Mouse (Mus musculus) embryonic facial prominence, embryonic 15.5 days (tissue): ENCODE data around the gene Rpap2. TPM values are rescaled to one million over a fixed set of nuclear protein-coding genes. Genes with fewer than 3 reads are reported as not detected.

ENCODE experiments used
- ATAC-seq: fragments of 200-750 bp; cut with Nextera tagmentation; 2 replicates; pipeline ENCODE4 v1.8.0; 2017; ENCODE audit warnings: low read depth, moderate TSS enrichment; ENCODE audit not compliant: insufficient number of reproducible peaks, low FRiP score, low TSS enrichment
- H3K27ac ChIP-seq: fragments of 300-500 bp; sonication (generic); replicated peaks from 2 replicates; pipeline ENCODE4 v1.5.1; 2015; ENCODE audit warnings: mild to moderate bottlenecking, inconsistent platforms
- H3K27me3 ChIP-seq: fragments of 300-500 bp; sonication (generic); 2 replicates; pipeline ENCODE4 v1.6.1; 2015; ENCODE audit warnings: inconsistent platforms
- H3K36me3 ChIP-seq: fragments of 300-500 bp; sonication (generic); 2 replicates; pipeline ENCODE4 v1.6.1; 2015; ENCODE audit warnings: mild to moderate bottlenecking, inconsistent platforms
- H3K4me1 ChIP-seq: fragments of 300-500 bp; sonication (generic); 2 replicates; pipeline ENCODE4 v1.6.1; 2015; ENCODE audit warnings: inconsistent platforms
- H3K4me2 ChIP-seq: fragments of 300-500 bp; sonication (generic); replicated peaks from 2 replicates; pipeline ENCODE4 v1.6.1; 2015; ENCODE audit warnings: mild to moderate bottlenecking, inconsistent platforms
- H3K4me3 ChIP-seq: fragments of 300-500 bp; sonication (generic); replicated peaks from 2 replicates; pipeline ENCODE4 v1.5.1; 2015; ENCODE audit warnings: mild to moderate bottlenecking, inconsistent platforms
- H3K9ac ChIP-seq: fragments of 300-500 bp; sonication (generic); 2 replicates; pipeline ENCODE4 v1.6.1; 2015; ENCODE audit warnings: inconsistent platforms
- H3K9me3 ChIP-seq: fragments of 300-500 bp; sonication (generic); replicated peaks from 2 replicates; pipeline ENCODE4 v1.6.1; 2016; ENCODE audit warnings: inconsistent platforms
- WGBS: fragments of 180-500 bp; shearing (Covaris S2); methylation state at CpG from one replicate; pipeline ENCODE4 v1.1.7; 2015; 5-methylcytosine and 5-hydroxymethylcytosine counted together
- polyA plus RNA-seq: library from polyadenylated mRNA; unstranded; fragments of >200 nt; fragmentation: Nextera tagmentation; extraction: Ambion mirVana; gene quantifications from 2 replicates; pipeline ENCODE4 v1.2.1, GENCODE M21; 2015

Rpap2 gene
- polyA plus RNA-seq, 1 experiment from 2014 or later = 17.0 TPM

GRCm38 (mm10) chr5:107638366-107638765 lies 41.2 kb downstream of the Rpap2 start:
- H3K27me3 ChIP-seq = no peaks in the 10 kb centered on the region
- no peak overlapping the region for H3K4me3 ChIP-seq
- ATAC-seq = no peak
- 89% methylated on average over 8 of the region's 8 CpGs for WGBS
- no peak overlapping the region for H3K9ac ChIP-seq
- no peaks in the 10 kb centered on the region for H3K9me3 ChIP-seq
- no peak overlapping the region for H3K4me2 ChIP-seq
- H3K27ac ChIP-seq = no peak overlapping the region
- H3K4me1 ChIP-seq = no peaks in the 10 kb centered on the region
- peaks cover 17% of the 10 kb centered on the region; the same call in 1 of the 2 replicates for H3K36me3 ChIP-seq

DNA sequence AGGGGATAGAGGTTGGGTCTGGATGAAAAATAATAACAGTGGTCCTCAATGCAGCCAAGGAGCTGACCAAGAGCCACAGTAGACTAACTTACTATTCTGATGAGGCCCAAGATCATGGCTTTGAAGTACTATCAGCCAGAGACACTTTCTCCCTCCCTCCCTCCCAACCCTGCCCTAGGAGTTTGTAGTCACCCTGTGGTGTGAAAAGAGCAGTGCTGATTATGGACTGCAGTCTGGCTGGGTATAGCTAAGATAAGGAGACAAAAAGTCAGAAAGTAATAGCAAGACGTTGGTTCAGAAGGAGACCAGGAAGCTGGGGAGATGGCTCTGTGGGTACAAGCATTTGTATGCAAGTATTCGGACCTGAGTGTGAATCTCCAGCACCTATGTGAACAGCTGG lies 47.4 kb downstream of the Rpap2 start:
- no peaks in the 10 kb centered on the region for H3K4me1 ChIP-seq
- no peak overlapping the region for H3K4me2 ChIP-seq
- no peaks in the 10 kb centered on the region for H3K27me3 ChIP-seq
- no peaks in the 10 kb centered on the region for H3K9me3 ChIP-seq
- no peak overlapping the region for H3K9ac ChIP-seq
- no peak overlapping the region for H3K4me3 ChIP-seq
- peaks cover 15% of the 10 kb centered on the region for H3K36me3 ChIP-seq
- ATAC-seq = no peak
- H3K27ac ChIP-seq = no peak overlapping the region
- 83% methylated on average over 2 of the region's 2 CpGs for WGBS

DNA sequence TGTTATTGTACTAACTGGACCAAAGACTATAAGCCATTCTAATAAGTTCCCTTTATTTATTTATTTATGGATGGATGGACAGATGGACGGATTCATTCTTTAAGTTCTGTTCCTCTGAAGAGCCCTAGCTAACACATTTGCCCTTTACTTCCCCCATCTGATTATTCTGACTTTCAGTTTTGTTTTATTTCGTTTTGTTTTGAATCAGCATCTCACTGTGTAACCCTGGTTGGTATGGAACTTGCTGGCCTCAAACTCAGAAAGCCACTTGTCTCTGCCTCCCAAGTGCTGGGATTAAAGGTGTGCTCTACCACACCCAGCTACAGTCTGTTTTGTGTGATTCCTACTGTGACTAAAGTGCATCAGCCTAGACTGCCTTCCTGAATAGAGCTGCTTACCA lies 48.8 kb downstream of the Rpap2 start:
- no peaks in the 10 kb centered on the region for H3K4me1 ChIP-seq
- no peaks in the 10 kb centered on the region for H3K9me3 ChIP-seq
- no peaks in the 10 kb centered on the region for H3K27me3 ChIP-seq
- no peak overlapping the region for H3K27ac ChIP-seq
- no peak overlapping the region for H3K4me3 ChIP-seq
- ATAC-seq = no peak
- peaks cover 15% of the 10 kb centered on the region for H3K36me3 ChIP-seq
- H3K9ac ChIP-seq = no peak overlapping the region
- no peak overlapping the region for H3K4me2 ChIP-seq
- 83% methylated on average over 2 of the region's 2 CpGs for WGBS

- WGBS = 82% methylated on average over 4 of the region's 4 CpGs
- H3K4me3 ChIP-seq = no peak overlapping the region
These were observed 50.4 kb downstream of the Rpap2 start for GRCm38 (mm10) chr5:107647580-107647979.

GRCm38 (mm10) chr5:107648552-107649125 lies 51.5 kb downstream of the Rpap2 start:
- H3K9me3 ChIP-seq = no peaks in the 10 kb centered on the region
- no peak overlapping the region for H3K27ac ChIP-seq
- ATAC-seq = no peak
- WGBS = 71% methylated on average over 5 of the region's 5 CpGs
- H3K9ac ChIP-seq = no peak overlapping the region
- H3K4me3 ChIP-seq = no peak overlapping the region
- peaks cover 6% of the 10 kb centered on the region; the same call in 1 of the 2 replicates for H3K36me3 ChIP-seq
- H3K4me2 ChIP-seq = no peak overlapping the region
- no peaks in the 10 kb centered on the region for H3K27me3 ChIP-seq
- no peaks in the 10 kb centered on the region for H3K4me1 ChIP-seq

More at GRCm38 (mm10) chr5:107647580-107647979, 50.4 kb downstream of the Rpap2 start:
- Histone ChIP-seq H3K27ac (no peak overlapping the region), H3K27me3 (no peaks in the 10 kb centered on the region), H3K9me3 (no peaks in the 10 kb centered on the region), H3K36me3 (peaks cover 6% of the 10 kb centered on the region), H3K4me2 (no peak overlapping the region), H3K4me1 (no peaks in the 10 kb centered on the region), H3K9ac (no peak overlapping the region)
- no peak for ATAC-seq

- no peaks in the 10 kb centered on the region for H3K9me3 ChIP-seq
- no peak overlapping the region for H3K4me3 ChIP-seq
- peaks cover 6% of the 10 kb centered on the region; the same call in 1 of the 2 replicates for H3K36me3 ChIP-seq
- no peak for ATAC-seq
- H3K27ac ChIP-seq = no peak overlapping the region
- no peaks in the 10 kb centered on the region for H3K27me3 ChIP-seq
- H3K9ac ChIP-seq = no peak overlapping the region
- no peak overlapping the region for H3K4me2 ChIP-seq
- H3K4me1 ChIP-seq = no peaks in the 10 kb centered on the region
- 86% methylated on average over 2 of the region's 2 CpGs for WGBS
These were observed 52.5 kb downstream of the Rpap2 start for GRCm38 (mm10) chr5:107649680-107650079.

GRCm38 (mm10) chr5:107650427-107650826 lies 53.3 kb downstream of the Rpap2 start:
- Histone ChIP-seq H3K4me3 (no peak overlapping the region), H3K4me1 (no peaks in the 10 kb centered on the region), H3K9ac (no peak overlapping the region), H3K36me3 (no peaks in the 10 kb centered on the region), H3K9me3 (no peaks in the 10 kb centered on the region), H3K27ac (no peak overlapping the region), H3K27me3 (no peaks in the 10 kb centered on the region), H3K4me2 (no peak overlapping the region)
- no peak for ATAC-seq
- 92% methylated on average over 1 of the region's 1 CpGs for WGBS

- no peak overlapping the region for H3K27ac ChIP-seq
- no peak overlapping the region for H3K9ac ChIP-seq
- H3K4me1 ChIP-seq = no peaks in the 10 kb centered on the region
- no peak for ATAC-seq
- H3K9me3 ChIP-seq = no peaks in the 10 kb centered on the region
- H3K4me3 ChIP-seq = no peak overlapping the region
- no peaks in the 10 kb centered on the region for H3K27me3 ChIP-seq
- H3K36me3 ChIP-seq = no peaks in the 10 kb centered on the region
- 90% methylated on average over 4 of the region's 4 CpGs for WGBS
- H3K4me2 ChIP-seq = no peak overlapping the region
These were observed 55.0 kb downstream of the Rpap2 start for GRCm38 (mm10) chr5:107652055-107652660.

DNA sequence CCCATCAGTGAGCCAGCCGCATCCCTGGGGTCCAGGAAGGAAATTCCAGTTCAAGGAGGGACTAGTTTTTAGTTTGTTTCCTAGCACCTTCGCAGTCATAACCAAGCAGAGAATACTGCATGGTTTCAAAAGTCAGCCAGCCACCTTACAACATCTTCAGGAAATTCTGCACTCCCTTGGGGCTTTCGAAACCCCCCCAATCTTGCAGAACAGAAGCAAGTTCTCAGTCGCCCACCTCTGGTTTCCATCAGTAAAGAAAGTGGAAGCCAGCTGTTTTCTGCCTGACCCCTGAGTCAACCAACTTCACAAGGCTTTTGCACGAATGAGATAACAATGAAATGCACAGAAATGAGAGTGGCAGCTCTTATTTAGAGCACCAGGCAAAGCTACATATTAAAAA lies 81.2 kb downstream of the Rpap2 start:
- WGBS = 54% methylated on average over 5 of the region's 5 CpGs
- ATAC-seq = no peak
- no peaks in the 10 kb centered on the region for H3K4me1 ChIP-seq
- H3K27me3 ChIP-seq = no peaks in the 10 kb centered on the region
- H3K27ac ChIP-seq = no peak overlapping the region
- H3K9ac ChIP-seq = no peak overlapping the region
- no peaks in the 10 kb centered on the region for H3K9me3 ChIP-seq
- H3K4me3 ChIP-seq = no peak overlapping the region
- no peaks in the 10 kb centered on the region for H3K36me3 ChIP-seq
- H3K4me2 ChIP-seq = no peak overlapping the region

GRCm38 (mm10) chr5:107681300-107681699 lies 84.1 kb downstream of the Rpap2 start:
- H3K4me3 ChIP-seq = no peak overlapping the region
- H3K36me3 ChIP-seq = no peaks in the 10 kb centered on the region
- ATAC-seq = no peak
- no peak overlapping the region for H3K9ac ChIP-seq
- no peak overlapping the region for H3K27ac ChIP-seq
- no peaks in the 10 kb centered on the region for H3K9me3 ChIP-seq
- H3K27me3 ChIP-seq = no peaks in the 10 kb centered on the region
- H3K4me2 ChIP-seq = no peak overlapping the region
- WGBS = 64% methylated on average over 5 of the region's 5 CpGs
- H3K4me1 ChIP-seq = no peaks in the 10 kb centered on the region

DNA sequence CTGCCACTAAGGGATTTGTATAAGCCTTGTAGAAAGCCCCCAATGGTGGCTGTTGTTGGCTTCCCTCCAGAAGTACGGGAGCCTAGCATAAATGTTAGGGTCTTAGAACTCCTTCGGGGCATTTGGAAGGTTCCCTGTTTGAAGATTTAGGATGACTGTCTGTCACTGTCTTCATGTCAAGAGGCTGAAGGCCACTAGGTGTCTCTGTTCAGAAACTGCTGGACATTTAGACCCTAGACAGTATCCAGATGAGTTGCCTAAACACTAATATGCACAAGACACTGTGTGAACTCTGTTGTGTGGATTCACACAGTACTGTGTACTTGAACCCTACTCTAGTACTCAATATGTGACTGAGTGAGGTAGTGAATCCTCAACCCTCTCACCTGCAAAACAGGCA lies 87.2 kb downstream of the Rpap2 start:
- H3K36me3 ChIP-seq = no peaks in the 10 kb centered on the region
- H3K27ac ChIP-seq = no peak overlapping the region
- H3K4me2 ChIP-seq = no peak overlapping the region
- H3K27me3 ChIP-seq = peaks cover 3% of the 10 kb centered on the region; the same call in 1 of the 2 replicates
- peaks cover 10% of the 10 kb centered on the region; the same call in 1 of the 2 replicates for H3K4me1 ChIP-seq
- no peak overlapping the region for H3K9ac ChIP-seq
- H3K9me3 ChIP-seq = no peaks in the 10 kb centered on the region
- 69% methylated on average over 2 of the region's 2 CpGs for WGBS
- no peak overlapping the region for H3K4me3 ChIP-seq
- ATAC-seq = no peak

GRCm38 (mm10) chr5:107687161-107687560 lies 90.0 kb downstream of the Rpap2 start:
- Histone ChIP-seq H3K9ac (no peak overlapping the region), H3K27me3 (peaks cover 6% of the 10 kb centered on the region; the same call in 1 of the 2 replicates), H3K4me3 (no peak overlapping the region), H3K27ac (no peak overlapping the region), H3K4me1 (peaks cover 10% of the 10 kb centered on the region; the same call in 1 of the 2 replicates), H3K9me3 (no peaks in the 10 kb centered on the region), H3K36me3 (no peaks in the 10 kb centered on the region), H3K4me2 (no peak overlapping the region)
- WGBS = 95% methylated on average over 5 of the region's 5 CpGs
- ATAC-seq = no peak
